Mouse (Mus musculus) lung, embryonic 14.5 days (tissue): ENCODE results near the gene Gm33543. TPM values are rescaled to one million over a fixed set of nuclear protein-coding genes. Genes with fewer than 3 reads are reported as not detected.

Source experiments
- ATAC-seq: fragments of 200-750 bp; cut with Nextera tagmentation; 2 replicates; pipeline ENCODE4 v1.8.0; 2017; ENCODE audit warnings: mild to moderate bottlenecking, moderate TSS enrichment, moderate library complexity; ENCODE audit not compliant: insufficient read depth
- DNase-seq: peaks from one replicate; pipeline ENCODE4 v3.0.0-alpha.2; 2015
- H3K27ac ChIP-seq: fragments of 300-500 bp; sonication (generic); 2 replicates; pipeline ENCODE4 v1.5.1; 2014; ENCODE audit warnings: low read depth, mild to moderate bottlenecking, moderate library complexity
- H3K27me3 ChIP-seq: fragments of 300-500 bp; sonication (generic); 2 replicates; pipeline ENCODE4 v1.6.1; 2014; ENCODE audit warnings: low read length, control low read depth; ENCODE audit not compliant: insufficient read depth
- H3K36me3 ChIP-seq: fragments of 300-500 bp; sonication (generic); 2 replicates; pipeline ENCODE4 v1.6.1; 2014; ENCODE audit warnings: control low read depth; ENCODE audit not compliant: insufficient read depth
- H3K4me1 ChIP-seq: fragments of 300-500 bp; sonication (generic); 2 replicates; pipeline ENCODE4 v1.6.1; 2014; ENCODE audit warnings: antibody characterized with exemption, control low read depth; ENCODE audit not compliant: insufficient read depth
- H3K4me2 ChIP-seq: fragments of 300-500 bp; sonication (generic); 2 replicates; pipeline ENCODE4 v1.6.1; 2014; ENCODE audit warnings: mild to moderate bottlenecking
- H3K4me3 ChIP-seq: fragments of 300-500 bp; sonication (generic); 2 replicates; pipeline ENCODE4 v1.5.1; 2014; ENCODE audit warnings: low read depth, low read length
- H3K9ac ChIP-seq: fragments of 300-500 bp; sonication (generic); 2 replicates; pipeline ENCODE4 v1.6.1; 2014
- H3K9me3 ChIP-seq: fragments of 300-500 bp; sonication (generic); 2 replicates; pipeline ENCODE4 v1.6.1; 2016; ENCODE audit warnings: low read depth, low read length, control low read depth
- CTCF ChIP-seq: IDR thresholded peaks from 2 replicates; pipeline ENCODE4 v1.5.1; 2016; ENCODE audit warnings: antibody characterized with exemption, low read depth
- WGBS: fragments of 180-500 bp; shearing (Covaris S2); extraction: QIAGEN DNeasy Blood & Tissue Kit; methylation state at CpG from one replicate; pipeline ENCODE4 v1.1.7; 2014; 5-methylcytosine and 5-hydroxymethylcytosine counted together
- polyA plus RNA-seq: library from polyadenylated mRNA; unstranded; fragments of >200 nt; fragmentation: Nextera tagmentation; extraction: Ambion mirVana; gene quantifications from 2 replicates; pipeline ENCODE4 v1.2.1, GENCODE M21; 2014

Gene Gm33543
- polyA plus RNA-seq, 1 experiment from 2014 or later, result not detected

GRCm38 (mm10) chr10:95830891-95831290 is 11.8 kb downstream of the Gm33543 start:
- Histone ChIP-seq H3K27me3 (no peaks in the 10 kb centered on the region), H3K4me2 (no peak overlapping the region), H3K9ac (no peak overlapping the region), H3K9me3 (no peaks in the 10 kb centered on the region), H3K27ac (no peak overlapping the region), H3K4me1 (no peaks in the 10 kb centered on the region), H3K4me3 (no peak overlapping the region), H3K36me3 (no peaks in the 10 kb centered on the region)
- ATAC-seq, result no peak
- no peak for TF ChIP-seq CTCF
- no peak for DNase-seq
- WGBS, result 64% methylated on average over 5 of the region's 5 CpGs

GRCm38 (mm10) chr10:95829471-95829870 is 13.3 kb downstream of the Gm33543 start:
- TF ChIP-seq CTCF, result no peak
- DNase-seq (no peak), ATAC-seq (no peak)
- H3K4me1 ChIP-seq, result no peaks in the 10 kb centered on the region
- H3K36me3 ChIP-seq, result no peaks in the 10 kb centered on the region
- H3K27ac ChIP-seq, result no peak overlapping the region
- H3K4me3 ChIP-seq, result no peak overlapping the region
- H3K27me3 ChIP-seq, result no peaks in the 10 kb centered on the region
- H3K9ac ChIP-seq, result no peak overlapping the region
- no peak overlapping the region for H3K4me2 ChIP-seq
- H3K9me3 ChIP-seq, result no peaks in the 10 kb centered on the region

- no peaks in the 10 kb centered on the region for H3K4me1 ChIP-seq
- H3K4me3 ChIP-seq, result no peak overlapping the region
- no peaks in the 10 kb centered on the region for H3K36me3 ChIP-seq
- no peaks in the 10 kb centered on the region for H3K27me3 ChIP-seq
- no peak overlapping the region for H3K9ac ChIP-seq
- TF ChIP-seq CTCF, result no peak
- DNase-seq, result no peak
- no peak for ATAC-seq
- no peak overlapping the region for H3K27ac ChIP-seq
- H3K4me2 ChIP-seq, result no peak overlapping the region
- 54% methylated on average over 5 of the region's 5 CpGs for WGBS
- no peaks in the 10 kb centered on the region for H3K9me3 ChIP-seq
Measured at GRCm38 (mm10) chr10:95828374-95828773, 14.4 kb downstream of the Gm33543 start.

GRCm38 (mm10) chr10:95825651-95826050 is 17.1 kb downstream of the Gm33543 start:
- no peaks in the 10 kb centered on the region for H3K4me1 ChIP-seq
- no peak overlapping the region for H3K27ac ChIP-seq
- no peak for DNase-seq
- no peak overlapping the region for H3K4me2 ChIP-seq
- no peak overlapping the region for H3K4me3 ChIP-seq
- 35% methylated on average over 3 of the region's 3 CpGs for WGBS
- no peak overlapping the region for H3K9ac ChIP-seq
- H3K9me3 ChIP-seq, result no peaks in the 10 kb centered on the region
- H3K27me3 ChIP-seq, result no peaks in the 10 kb centered on the region
- TF ChIP-seq CTCF, result no peak
- H3K36me3 ChIP-seq, result no peaks in the 10 kb centered on the region
- no peak for ATAC-seq

GRCm38 (mm10) chr10:95818506-95818905 is 24.2 kb downstream of the Gm33543 start:
- Histone ChIP-seq H3K4me1 (peaks cover 3% of the 10 kb centered on the region; the same call in 1 of the 2 replicates), H3K27me3 (no peaks in the 10 kb centered on the region), H3K9ac (no peak overlapping the region), H3K4me3 (no peak overlapping the region), H3K4me2 (no peak overlapping the region), H3K36me3 (no peaks in the 10 kb centered on the region), H3K27ac (no peak overlapping the region), H3K9me3 (no peaks in the 10 kb centered on the region)
- no peak for TF ChIP-seq CTCF
- ATAC-seq (no peak), DNase-seq (no peak)
- 93% methylated on average over 2 of the region's 2 CpGs for WGBS

GRCm38 (mm10) chr10:95817419-95818161 is 25.1 kb downstream of the Gm33543 start:
- WGBS, result 20% methylated on average over 9 of the region's 9 CpGs

GRCm38 (mm10) chr10:95814351-95814750 is 28.4 kb downstream of the Gm33543 start:
- Histone ChIP-seq H3K9me3 (no peaks in the 10 kb centered on the region), H3K4me3 (no peak overlapping the region), H3K4me2 (no peak overlapping the region), H3K4me1 (peaks cover 3% of the 10 kb centered on the region; the same call in 1 of the 2 replicates), H3K9ac (no peak overlapping the region), H3K27me3 (no peaks in the 10 kb centered on the region), H3K27ac (no peak overlapping the region), H3K36me3 (no peaks in the 10 kb centered on the region)
- no peak for DNase-seq
- ATAC-seq, result no peak
- 85% methylated on average over 6 of the region's 6 CpGs for WGBS
- no peak for TF ChIP-seq CTCF

More at GRCm38 (mm10) chr10:95817419-95818161, 25.1 kb downstream of the Gm33543 start:
- no peak for TF ChIP-seq CTCF
- Histone ChIP-seq H3K4me2 (no peak overlapping the region), H3K27ac (0 out of 2 replicates have a peak overlapping the region, but pooled peaks have one; percentile 6), H3K9me3 (no peaks in the 10 kb centered on the region), H3K27me3 (no peaks in the 10 kb centered on the region), H3K4me1 (peaks cover 3% of the 10 kb centered on the region; the same call in 1 of the 2 replicates), H3K9ac (no peak overlapping the region; the same call in 1 of the 2 replicates), H3K36me3 (no peaks in the 10 kb centered on the region), H3K4me3 (no peak overlapping the region)
- ATAC-seq, result no peak
- DNase-seq, result peak; percentile 11
